Mouse (Mus musculus): ENCODE data around the gene Fanci.

GRCm38 (mm10) chr7:79447048-79447447 is 55.3 kb downstream of the Fanci start:
- TF ChIP-seq GATA1 (IDR thresholded peaks at IDR 0.05; ENCODE audit: borderline replicate concordance, low read length) (no peak), FLI1 (IDR thresholded peaks at IDR 0.05; ENCODE audit: low read length) (no peak)

Data from megakaryocyte, embryonic 14.5 days (primary cell).